In the genomic region with DNA sequence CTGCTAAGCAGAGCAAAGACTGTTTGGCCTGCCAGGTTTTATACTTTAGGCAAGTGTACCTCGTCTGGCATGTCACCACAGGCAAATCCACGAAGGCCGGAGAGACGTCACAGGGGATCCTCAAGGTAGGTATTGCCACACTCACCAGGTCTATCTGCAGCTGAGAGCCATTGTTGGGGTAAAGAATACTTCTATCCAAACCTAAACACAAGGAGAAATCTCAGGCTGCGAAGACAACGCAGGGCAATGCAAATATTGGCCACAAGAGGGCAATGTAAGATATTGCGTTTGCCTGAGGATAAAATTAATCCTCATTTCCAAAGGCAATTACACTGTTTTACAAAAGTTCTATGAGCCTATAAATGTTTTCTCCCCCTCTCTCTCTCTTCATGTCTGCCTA, we compare ENCODE assay signal across 9 mouse cellular contexts. TPM values are rescaled to one million over a fixed set of nuclear protein-coding genes. Genes with fewer than 3 reads are reported as not detected.
A peak's percentile ranks its signal among the peaks of the same experiment; 100 is the strongest.
DNase-seq lines count a peak whose midpoint lies in the region; ATAC-seq lines count a peak whose summit lies in the region.
"Had no signal": no experiment of that assay in that cellular context is flagged by ENCODE, and none has a peak within 500 bp of the region (broad histone marks: within the 10 kb centered on the region; RNA-seq: fewer than 3 reads in every experiment).

No protein-coding gene starts in this region.

- 0 out of 2 replicates have a peak, but pooled peaks have one; percentile 27 for ATAC-seq in megakaryocyte, adult 5-6 weeks (ENCODE audit: poor library complexity, severe bottlenecking)

- H3K27ac ChIP-seq in forebrain, embryonic 10.5 days: no peak overlapping the region
- H3K27ac ChIP-seq: limb, embryonic 12.5 days had no signal

- 29% methylated on average over 7 of the region's 7 CpGs for WGBS in forebrain, embryonic 10.5 days

- peak; percentile 21 to 47 for DNase-seq in heart, postnatal 10 days
- DNase-seq in heart, adult 8-10 months (ENCODE audit: low spot score): no peak
- peak; percentile 8 for DNase-seq in A20 (ENCODE audit: low read depth, low spot score)
- peak; percentile 51 for DNase-seq in adrenal gland, postnatal 10 days
- peak; percentile 41 for DNase-seq in forebrain, embryonic 10.5 days (ENCODE audit: extremely low spot score, low spot score)
- peak; percentile 23 to 75 for DNase-seq in kidney, postnatal 36 days
- peak; percentile 10 for DNase-seq in yolk sac, embryonic 10.5 days (ENCODE audit: low spot score)

- H3K9me3 ChIP-seq in forebrain, embryonic 10.5 days: no peaks in the 10 kb centered on the region
- H3K9me3 ChIP-seq: limb, embryonic 12.5 days had no signal

- no peak overlapping the region for H3K4me3 ChIP-seq in forebrain, embryonic 10.5 days
- H3K4me3 ChIP-seq: limb, embryonic 12.5 days had no signal

- no peaks in the 10 kb centered on the region for H3K4me1 ChIP-seq in forebrain, embryonic 10.5 days
- H3K4me1 ChIP-seq: limb, embryonic 12.5 days had no signal

- no peaks in the 10 kb centered on the region for H3K36me3 ChIP-seq in forebrain, embryonic 10.5 days (replicated peaks)
- H3K36me3 ChIP-seq: limb, embryonic 12.5 days had no signal

- H3K27me3 ChIP-seq in forebrain, embryonic 10.5 days (ENCODE audit: poor library complexity, severe bottlenecking): no peaks in the 10 kb centered on the region
- H3K27me3 ChIP-seq: limb, embryonic 12.5 days had no signal

- intact Hi-C loops in heart, postnatal 10 days (cut with DNase I): loop anchor here (2.0 to 5.0 kb wide), 4 partner anchors 125 to 548 kb away; no protein-coding TSS in a partner anchor

RNA-seq across cellular contexts. Expression of a gene that starts 5.2 kb away (rescaled TPM):
- total RNA-seq in heart, postnatal 10 days (2021): not detected
- not detected for total RNA-seq in heart, adult 8-10 months (2022)
- 1 to 10 TPM in 1 of 2 experiments, under 1 TPM in 1; 0.39 to 1.1 TPM for total RNA-seq in adrenal gland, postnatal 10 days (2021)
- polyA plus RNA-seq in forebrain, embryonic 10.5 days (2016; fragmentation: Nextera tagmentation; extraction: Ambion mirVana): not detected in 2 replicates
- not detected in 2 replicates for total RNA-seq in megakaryocyte, adult 5-6 weeks (2015)
- total RNA-seq in megakaryocyte, adult 5-6 weeks (2017): not detected in 2 replicates
